Mouse (Mus musculus) heart, adult 9 months (tissue): ENCODE results near the gene Esp6.
"Not testable (repeated sequence)": the region's sequence is repeated elsewhere in the genome, so short reads cannot be mapped to it uniquely, and the experiment has no call there.

Experiments
- DNase-seq, 2 experiments: peaks; one replicate each; pipeline ENCODE4 v3.0.0; 2022; ENCODE audit warnings: low spot score in 2 of 2

Gene Esp6

GRCm38 (mm10) chr17:40561207-40561606 is at the start of gene Esp6:
Gene Esp6 (plus strand): TSS chr17:40561507.
- DNase-seq = no peak

- no peak for DNase-seq
Measured at GRCm38 (mm10) chr17:40519818-40520217, 41.5 kb upstream of the Esp6 start, which contains the start of gene Esp8. Gene Esp8 (plus strand): TSS chr17:40520022.

GRCm38 (mm10) chr17:40529813-40530212 is 31.5 kb upstream of the Esp6 start:
- no peak for DNase-seq

GRCm38 (mm10) chr17:40531147-40531546 is 30.2 kb upstream of the Esp6 start:
- no peak for DNase-seq

- not testable (repeated sequence) for DNase-seq
Measured at GRCm38 (mm10) chr17:40547005-40547404, 14.3 kb upstream of the Esp6 start.

GRCm38 (mm10) chr17:40553470-40553869 is 7.8 kb upstream of the Esp6 start:
- no peak for DNase-seq

GRCm38 (mm10) chr17:40583906-40584305 is 22.6 kb downstream of the Esp6 start:
- not testable (repeated sequence) for DNase-seq

GRCm38 (mm10) chr17:40591297-40591696 is 30.0 kb downstream of the Esp6 start:
- no peak for DNase-seq

- DNase-seq = no peak
Measured at GRCm38 (mm10) chr17:40598294-40598693, 37.0 kb downstream of the Esp6 start, which contains the start of gene Esp4. Gene Esp4 (plus strand): TSS chr17:40598594.
